Mouse (Mus musculus) lung, adult 2 months (tissue): ENCODE results near the gene 4930442H23Rik.

Experiments used
- CTCF ChIP-seq: fragments of 200-500 bp; IDR thresholded peaks from 2 replicates; pipeline ENCODE4 v1.5.1; 2011; ENCODE audit warnings: mild to moderate bottlenecking, low read length, control low read depth; ENCODE audit not compliant: insufficient read depth
- POLR2A ChIP-seq: fragments of 200-500 bp; IDR thresholded peaks from 2 replicates; pipeline ENCODE4 v1.6.1; 2011; ENCODE audit warnings: low read depth, mild to moderate bottlenecking, control low read depth, low read length, borderline replicate concordance; ENCODE audit errors: extremely low read depth

DNA sequence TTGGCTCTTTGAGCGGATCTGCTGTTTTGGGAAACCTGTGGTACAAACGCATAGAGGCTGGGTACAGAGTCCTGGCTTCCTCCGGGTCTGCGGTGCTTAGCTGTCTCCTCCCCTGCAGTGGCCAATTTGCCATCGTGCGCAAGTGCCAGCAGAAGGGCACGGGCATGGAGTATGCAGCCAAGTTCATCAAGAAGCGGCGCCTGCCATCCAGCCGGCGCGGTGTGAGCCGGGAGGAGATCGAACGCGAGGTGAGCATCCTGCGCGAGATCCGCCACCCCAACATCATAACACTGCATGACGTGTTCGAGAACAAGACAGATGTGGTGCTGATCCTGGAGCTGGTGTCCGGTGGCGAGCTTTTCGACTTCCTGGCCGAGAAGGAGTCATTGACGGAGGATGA lies 6.2 kb upstream of the 4930442H23Rik start:
- TF ChIP-seq CTCF (no peak), POLR2A (no peak)
